Mouse (Mus musculus): ENCODE data around the gene Ing2.

DNA sequence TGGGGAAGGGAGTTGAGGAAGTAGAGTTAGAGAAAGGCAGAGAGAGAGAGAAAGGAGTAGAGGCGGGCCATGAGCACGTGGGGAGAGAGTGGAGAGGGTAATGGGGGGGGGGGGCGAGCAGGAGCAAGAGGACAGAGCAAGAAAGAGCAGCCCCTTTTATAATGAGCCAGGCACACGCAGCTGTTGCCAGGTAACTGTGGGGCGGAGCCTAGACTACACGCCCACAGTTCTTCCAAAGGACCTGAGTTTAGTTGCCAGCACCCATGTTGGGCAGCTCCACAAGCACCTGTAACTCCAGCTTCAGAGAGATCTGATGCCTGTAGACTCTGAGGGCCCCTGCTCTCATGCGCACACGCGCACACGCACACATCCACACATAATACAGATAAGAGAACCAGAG lies 16.5 kb upstream of the Ing2 start:
- no peak for TF ChIP-seq CTCF (IDR thresholded peaks at IDR 0.05; ENCODE audit: extremely low read depth, insufficient read depth, low read length)
- TF ChIP-seq POLR2A (IDR thresholded peaks at IDR 0.05; ENCODE audit: extremely low read depth, insufficient read depth, low read length): no peak

All from cortical plate, adult 2 months (tissue).